Mouse (Mus musculus) hindbrain, postnatal 0 days (tissue): Measurements from ENCODE around the gene Snx33. TPM values are rescaled to one million over a fixed set of nuclear protein-coding genes. Genes with fewer than 3 reads are reported as not detected.
A peak's percentile ranks its signal among the peaks of the same experiment; 100 is the strongest.

Source experiments
- ATAC-seq: fragments of 200-750 bp; cut with Nextera tagmentation; 2 replicates; pipeline ENCODE4 v1.8.0; 2017; ENCODE audit warnings: mild to moderate bottlenecking, moderate TSS enrichment, moderate library complexity
- DNase-seq: peaks from one replicate; pipeline ENCODE4 v3.0.0-alpha.2; 2015; ENCODE audit warnings: low spot score
- H3K27ac ChIP-seq: fragments of 300-500 bp; sonication (generic); 2 replicates; pipeline ENCODE4 v1.5.1; 2014; ENCODE audit warnings: mild to moderate bottlenecking
- H3K27me3 ChIP-seq: fragments of 300-500 bp; sonication (generic); 2 replicates; pipeline ENCODE4 v1.6.1; 2014; ENCODE audit warnings: low read length, mixed read lengths; ENCODE audit not compliant: insufficient read depth
- H3K36me3 ChIP-seq: fragments of 300-500 bp; sonication (generic); 2 replicates; pipeline ENCODE4 v1.6.1; 2014; ENCODE audit warnings: low read length, mixed read lengths; ENCODE audit not compliant: insufficient read depth
- H3K4me1 ChIP-seq: fragments of 300-500 bp; sonication (generic); 2 replicates; pipeline ENCODE4 v1.6.1; 2014; ENCODE audit warnings: antibody characterized with exemption, low read length, mixed read lengths; ENCODE audit not compliant: insufficient read depth
- H3K4me2 ChIP-seq: fragments of 300-500 bp; sonication (generic); 2 replicates; pipeline ENCODE4 v1.6.1; 2014; ENCODE audit warnings: low read depth, mild to moderate bottlenecking, low read length, moderate library complexity, mixed read lengths
- H3K4me3 ChIP-seq: fragments of 300-500 bp; sonication (generic); 2 replicates; pipeline ENCODE4 v1.5.1; 2014; ENCODE audit warnings: low read length
- H3K9ac ChIP-seq: fragments of 300-500 bp; sonication (generic); replicated peaks from 2 replicates; pipeline ENCODE4 v1.6.1; 2014; ENCODE audit warnings: mild to moderate bottlenecking, low read length, moderate library complexity, mixed read lengths
- H3K9me3 ChIP-seq: fragments of 300-500 bp; sonication (generic); 2 replicates; pipeline ENCODE4 v1.6.1; 2016; ENCODE audit warnings: low read length, mixed read lengths
- CTCF ChIP-seq: IDR thresholded peaks from 2 replicates; pipeline ENCODE4 v1.5.1; 2016; ENCODE audit warnings: antibody characterized with exemption, control low read depth, low read depth
- WGBS: fragments of 180-500 bp; shearing (Covaris S2); extraction: QIAGEN DNeasy Blood & Tissue Kit; methylation state at CpG from one replicate; pipeline ENCODE4 v1.1.7; 2014; 5-methylcytosine and 5-hydroxymethylcytosine counted together
- polyA plus RNA-seq: library from polyadenylated mRNA; unstranded; fragments of >200 nt; fragmentation: Nextera tagmentation; extraction: Ambion mirVana; gene quantifications from 2 replicates; pipeline ENCODE4 v1.2.1, GENCODE M21; 2015
- total RNA-seq: library from RNA; depleted of rRNA; stranded (reverse); fragments of >200 nt; gene quantifications from 2 replicates; pipeline ENCODE4 v1.2.3, GENCODE M21; 2014

The Snx33 gene
- total and polyA plus RNA-seq, 2 experiments from 2014 or later, result 2.4 to 6.7 TPM

- H3K27ac ChIP-seq, result no peak overlapping the region
- 11% methylated on average over 3 of the region's 3 CpGs for WGBS
- no peak overlapping the region for H3K4me3 ChIP-seq
- no peaks in the 10 kb centered on the region for H3K27me3 ChIP-seq
- no peaks in the 10 kb centered on the region for H3K9me3 ChIP-seq
- DNase-seq (peak; percentile 68), ATAC-seq (no peak)
- no peak overlapping the region for H3K9ac ChIP-seq
- TF ChIP-seq CTCF, result peak; percentile 62
- H3K36me3 ChIP-seq, result no peaks in the 10 kb centered on the region
- peaks cover 9% of the 10 kb centered on the region; the same call in 1 of the 2 replicates for H3K4me1 ChIP-seq
- no peak overlapping the region for H3K4me2 ChIP-seq
Measured at GRCm38 (mm10) chr9:56894006-56894405, 34.2 kb downstream of the Snx33 start.

- Histone ChIP-seq H3K4me2 (no peak overlapping the region), H3K27ac (no peak overlapping the region), H3K36me3 (no peaks in the 10 kb centered on the region), H3K4me3 (no peak overlapping the region), H3K9me3 (no peaks in the 10 kb centered on the region), H3K27me3 (no peaks in the 10 kb centered on the region), H3K9ac (no peak overlapping the region), H3K4me1 (peaks cover 9% of the 10 kb centered on the region; the same call in 1 of the 2 replicates)
- no peak for TF ChIP-seq CTCF
- WGBS, result 42% methylated on average over 8 of the region's 8 CpGs
- DNase-seq, result no peak
- no peak for ATAC-seq
Measured at GRCm38 (mm10) chr9:56893313-56893712, 34.9 kb downstream of the Snx33 start.

GRCm38 (mm10) chr9:56892111-56892510 lies 36.1 kb downstream of the Snx33 start:
- H3K9ac ChIP-seq, result no peak overlapping the region
- peak overlapping the region; percentile 46; the same call in 1 of the 2 replicates for H3K4me2 ChIP-seq
- peaks cover 9% of the 10 kb centered on the region; the same call in 1 of the 2 replicates for H3K4me1 ChIP-seq
- DNase-seq (no peak), ATAC-seq (no peak)
- no peaks in the 10 kb centered on the region for H3K36me3 ChIP-seq
- 82% methylated on average over 10 of the region's 10 CpGs for WGBS
- H3K9me3 ChIP-seq, result no peaks in the 10 kb centered on the region
- H3K4me3 ChIP-seq, result no peak overlapping the region
- no peaks in the 10 kb centered on the region for H3K27me3 ChIP-seq
- TF ChIP-seq CTCF, result no peak
- no peak overlapping the region for H3K27ac ChIP-seq

- peak; percentile 96 for TF ChIP-seq CTCF
- ATAC-seq (peak; percentile 78), DNase-seq (peak; percentile 90)
- Histone ChIP-seq H3K9me3 (no peaks in the 10 kb centered on the region), H3K4me3 (no peak overlapping the region), H3K4me2 (peak overlapping the region; percentile 46), H3K36me3 (no peaks in the 10 kb centered on the region), H3K27me3 (no peaks in the 10 kb centered on the region), H3K4me1 (peaks cover 9% of the 10 kb centered on the region; the same call in 1 of the 2 replicates), H3K27ac (no peak overlapping the region), H3K9ac (no peak overlapping the region; the same call in 1 of the 2 replicates)
- WGBS, result 28% methylated on average over 12 of the region's 12 CpGs
Measured at GRCm38 (mm10) chr9:56891517-56892011, 36.6 kb downstream of the Snx33 start.

GRCm38 (mm10) chr9:56890522-56891250 lies 37.5 kb downstream of the Snx33 start:
- WGBS, result 69% methylated on average over 11 of the region's 11 CpGs

GRCm38 (mm10) chr9:56889817-56890216 lies 38.4 kb downstream of the Snx33 start:
- peak; percentile 96 for TF ChIP-seq CTCF
- Histone ChIP-seq H3K4me2 (peak overlapping the region; percentile 54), H3K4me3 (peak overlapping the region; percentile 20), H3K36me3 (no peaks in the 10 kb centered on the region), H3K4me1 (peaks cover 9% of the 10 kb centered on the region; the same call in 1 of the 2 replicates), H3K9me3 (no peaks in the 10 kb centered on the region), H3K27me3 (no peaks in the 10 kb centered on the region), H3K9ac (0 out of 2 replicates have a peak overlapping the region, but pooled peaks have one; percentile 18), H3K27ac (no peak overlapping the region)
- 9% methylated on average over 14 of the region's 14 CpGs for WGBS
- ATAC-seq (peak; percentile 66), DNase-seq (peak; percentile 96)

More at GRCm38 (mm10) chr9:56890522-56891250, 37.5 kb downstream of the Snx33 start:
- H3K27ac ChIP-seq, result no peak overlapping the region
- H3K4me1 ChIP-seq, result peaks cover 9% of the 10 kb centered on the region; the same call in 1 of the 2 replicates
- no peaks in the 10 kb centered on the region for H3K9me3 ChIP-seq
- no peaks in the 10 kb centered on the region for H3K36me3 ChIP-seq
- no peak overlapping the region for H3K4me3 ChIP-seq
- ATAC-seq (no peak), DNase-seq (no peak)
- TF ChIP-seq CTCF, result no peak; the same call in 1 of the 2 replicates
- H3K27me3 ChIP-seq, result no peaks in the 10 kb centered on the region
- H3K9ac ChIP-seq, result no peak overlapping the region
- no peak overlapping the region for H3K4me2 ChIP-seq
